Mouse (Mus musculus) intestine, postnatal 0 days (tissue): ENCODE data around the gene Rnf183. TPM values are rescaled to one million over a fixed set of nuclear protein-coding genes. Genes with fewer than 3 reads are reported as not detected.

Experiments
- ATAC-seq: fragments of 200-750 bp; cut with Nextera tagmentation; 2 replicates; pipeline ENCODE4 v1.8.0; 2017; ENCODE audit warnings: mild to moderate bottlenecking, moderate TSS enrichment, moderate library complexity
- H3K27ac ChIP-seq: fragments of 300-500 bp; sonication (generic); 2 replicates; pipeline ENCODE4 v1.5.1; 2014; ENCODE audit warnings: mild to moderate bottlenecking, low read depth, low read length, moderate library complexity
- H3K27me3 ChIP-seq: fragments of 300-500 bp; sonication (generic); replicated peaks from 2 replicates; pipeline ENCODE4 v1.6.1; 2014; ENCODE audit warnings: low read length, mixed read lengths; ENCODE audit not compliant: control insufficient read depth, insufficient read depth
- H3K36me3 ChIP-seq: fragments of 300-500 bp; sonication (generic); 2 replicates; pipeline ENCODE4 v1.6.1; 2014; ENCODE audit warnings: mild to moderate bottlenecking, moderate library complexity; ENCODE audit not compliant: control insufficient read depth, insufficient read depth
- H3K4me1 ChIP-seq: fragments of 300-500 bp; sonication (generic); replicated peaks from 2 replicates; pipeline ENCODE4 v1.6.1; 2014; ENCODE audit warnings: antibody characterized with exemption, low read length, mixed read lengths; ENCODE audit not compliant: control insufficient read depth, insufficient read depth
- H3K4me2 ChIP-seq: fragments of 300-500 bp; sonication (generic); replicated peaks from 2 replicates; pipeline ENCODE4 v1.6.1; 2014; ENCODE audit warnings: low read depth, mild to moderate bottlenecking, moderate library complexity
- H3K4me3 ChIP-seq: fragments of 300-500 bp; sonication (generic); 2 replicates; pipeline ENCODE4 v1.5.1; 2014; ENCODE audit warnings: low read depth, low read length
- H3K9ac ChIP-seq: fragments of 300-500 bp; sonication (generic); 2 replicates; pipeline ENCODE4 v1.6.1; 2014; ENCODE audit warnings: mild to moderate bottlenecking, low read depth, low read length
- H3K9me3 ChIP-seq: fragments of 300-500 bp; sonication (generic); 2 replicates; pipeline ENCODE4 v1.6.1; 2016; ENCODE audit warnings: mixed run types; ENCODE audit not compliant: control insufficient read depth
- CTCF ChIP-seq: sonication (generic); IDR thresholded peaks from 2 replicates; pipeline ENCODE4 v1.5.1; 2016; ENCODE audit warnings: low read depth, mild to moderate bottlenecking, control low read depth, antibody characterized with exemption, moderate library complexity
- WGBS: fragments of 180-500 bp; shearing (Covaris S2); extraction: QIAGEN DNeasy Blood & Tissue Kit; methylation state at CpG from one replicate; pipeline ENCODE4 v1.1.7; 2014; 5-methylcytosine and 5-hydroxymethylcytosine counted together
- polyA plus RNA-seq: library from polyadenylated mRNA; unstranded; fragments of >200 nt; fragmentation: Nextera tagmentation; extraction: Ambion mirVana; gene quantifications from 2 replicates; pipeline ENCODE4 v1.2.1, GENCODE M21; 2015

The Rnf183 gene
- polyA plus RNA-seq, 1 experiment from 2014 or later: 0.35 TPM

- Histone ChIP-seq H3K4me2 (no peak overlapping the region), H3K27ac (no peak overlapping the region), H3K4me3 (no peak overlapping the region), H3K9me3 (no peaks in the 10 kb centered on the region), H3K4me1 (no peaks in the 10 kb centered on the region), H3K36me3 (peaks cover 99% of the 10 kb centered on the region), H3K27me3 (no peaks in the 10 kb centered on the region), H3K9ac (no peak overlapping the region)
- WGBS: 94% methylated on average over 6 of the region's 6 CpGs
- ATAC-seq: no peak
- no peak for TF ChIP-seq CTCF
Observed at GRCm38 (mm10) chr4:62419091-62419490, 16.0 kb downstream of the Rnf183 start.

- H3K4me3 ChIP-seq: no peak overlapping the region
- H3K9ac ChIP-seq: no peak overlapping the region
- no peak for ATAC-seq
- H3K36me3 ChIP-seq: peaks cover 99% of the 10 kb centered on the region
- no peak overlapping the region for H3K4me2 ChIP-seq
- H3K9me3 ChIP-seq: no peaks in the 10 kb centered on the region
- TF ChIP-seq CTCF: no peak
- no peaks in the 10 kb centered on the region for H3K4me1 ChIP-seq
- no peak overlapping the region for H3K27ac ChIP-seq
- no peaks in the 10 kb centered on the region for H3K27me3 ChIP-seq
- 91% methylated on average over 8 of the region's 8 CpGs for WGBS
Observed at GRCm38 (mm10) chr4:62418448-62418847, 16.6 kb downstream of the Rnf183 start.

- Histone ChIP-seq H3K27ac (no peak overlapping the region), H3K4me2 (no peak overlapping the region), H3K4me1 (no peaks in the 10 kb centered on the region), H3K36me3 (peaks cover 51% of the 10 kb centered on the region), H3K9ac (no peak overlapping the region), H3K4me3 (no peak overlapping the region), H3K27me3 (no peaks in the 10 kb centered on the region), H3K9me3 (no peaks in the 10 kb centered on the region)
- no peak for TF ChIP-seq CTCF
- no peak for ATAC-seq
- 93% methylated on average over 10 of the region's 10 CpGs for WGBS
Observed at GRCm38 (mm10) chr4:62411606-62412005, 23.4 kb downstream of the Rnf183 start.

- TF ChIP-seq CTCF: no peak
- no peak overlapping the region for H3K4me3 ChIP-seq
- peaks cover 39% of the 10 kb centered on the region for H3K36me3 ChIP-seq
- H3K4me1 ChIP-seq: no peaks in the 10 kb centered on the region
- 83% methylated on average over 2 of the region's 2 CpGs for WGBS
- no peaks in the 10 kb centered on the region for H3K27me3 ChIP-seq
- H3K27ac ChIP-seq: no peak overlapping the region
- no peak for ATAC-seq
- H3K9ac ChIP-seq: no peak overlapping the region
- no peaks in the 10 kb centered on the region for H3K9me3 ChIP-seq
- H3K4me2 ChIP-seq: no peak overlapping the region
Observed at GRCm38 (mm10) chr4:62410325-62410724, 24.7 kb downstream of the Rnf183 start.

DNA sequence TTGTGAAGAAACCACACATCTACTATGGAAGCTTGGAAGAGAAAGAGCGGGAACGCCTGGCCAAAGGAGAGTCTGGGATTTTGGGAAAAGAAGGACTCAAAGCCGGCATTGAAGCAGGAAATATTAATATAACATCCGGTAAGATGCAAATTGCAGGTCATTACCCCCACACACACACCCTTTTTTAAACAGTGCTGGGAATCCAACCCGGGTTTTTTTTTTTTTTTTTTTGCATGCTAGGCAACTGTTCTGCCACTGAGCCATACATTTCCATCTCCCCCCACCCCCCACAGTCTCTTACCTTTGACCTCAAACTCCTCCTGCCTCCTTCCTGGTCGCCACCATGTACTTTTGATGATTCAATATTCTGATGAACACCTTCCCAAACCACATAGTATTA, 25.4 kb downstream of the Rnf183 start:
- Histone ChIP-seq H3K9ac (peak overlapping the region; percentile 67), H3K27me3 (no peaks in the 10 kb centered on the region), H3K4me1 (no peaks in the 10 kb centered on the region), H3K9me3 (no peaks in the 10 kb centered on the region), H3K4me2 (peak overlapping the region; percentile 67), H3K4me3 (peak overlapping the region; percentile 65), H3K36me3 (peaks cover 31% of the 10 kb centered on the region), H3K27ac (peak overlapping the region; percentile 84; the same call in 1 of the 2 replicates)
- 16% methylated on average over 6 of the region's 6 CpGs for WGBS
- no peak for ATAC-seq
- TF ChIP-seq CTCF: no peak

DNA sequence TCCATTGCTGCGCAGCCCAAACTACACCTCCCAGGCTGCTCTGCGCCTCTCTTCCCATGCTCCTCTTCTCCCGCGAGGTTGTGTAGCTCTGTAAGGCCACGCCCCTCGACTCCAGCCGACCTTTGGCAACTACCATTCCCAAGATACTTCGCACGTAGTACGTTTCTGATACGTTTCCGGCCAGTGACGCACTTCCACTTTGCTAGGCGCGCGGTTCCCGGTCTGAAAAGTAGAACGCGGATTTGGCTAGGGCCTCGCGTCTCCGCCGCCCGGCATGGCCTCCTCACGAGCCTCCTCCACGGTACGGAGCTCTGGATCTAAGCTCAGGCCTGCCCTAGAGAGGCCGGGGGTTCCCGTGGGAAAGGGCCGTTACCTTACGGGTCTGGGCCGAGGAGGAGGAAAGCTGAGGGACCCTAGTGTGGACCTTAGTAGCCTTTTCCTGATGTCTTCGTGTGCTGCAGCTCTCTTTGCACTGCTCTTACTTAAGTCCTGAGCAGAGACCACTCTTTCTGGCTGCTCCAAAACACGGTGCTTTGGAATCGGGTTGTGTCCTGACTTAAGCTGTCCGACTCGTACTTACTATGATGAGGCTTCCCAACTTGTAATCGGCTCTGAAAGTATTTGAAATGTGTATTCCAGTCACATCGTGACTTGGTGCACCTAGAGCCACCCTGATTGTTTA, 26.3 kb downstream of the Rnf183 start, which contains the start of the genes Cdc26 and Prpf4:
Gene Cdc26 (minus strand): TSS at position 42 of the 682 bp plus-strand sequence.
Gene Prpf4 (plus strand): TSS at position 197 of the 682 bp plus-strand sequence.
- WGBS: under 1% methylated on average over 39 of the region's 39 CpGs
- H3K4me3 ChIP-seq: peak within 1 kb of the TSS; percentile 65
- H3K4me1 ChIP-seq: no peaks in the 10 kb centered on the region
- peaks cover 23% of the 10 kb centered on the region for H3K36me3 ChIP-seq
- no peaks in the 10 kb centered on the region for H3K9me3 ChIP-seq
- peak; percentile 98 for ATAC-seq
- H3K9ac ChIP-seq: peak within 1 kb of the TSS; percentile 72
- H3K4me2 ChIP-seq: peak within 1 kb of the TSS; percentile 67
- H3K27ac ChIP-seq: peak within 1 kb of the TSS; percentile 84
- no peaks in the 10 kb centered on the region for H3K27me3 ChIP-seq
- TF ChIP-seq CTCF: no peak
